Mouse (Mus musculus) thymus, adult 2 months (tissue): ENCODE measurements around the gene Gm17374. TPM values are rescaled to one million over a fixed set of nuclear protein-coding genes. Genes with fewer than 3 reads are reported as not detected.
"Not testable (repeated sequence)": the region's sequence is repeated elsewhere in the genome, so short reads cannot be mapped to it uniquely, and the experiment has no call there.

ENCODE experiments used
- DNase-seq: peaks from one replicate; pipeline ENCODE4 v3.0.0; 2021
- H3K27ac ChIP-seq: fragments of 200-500 bp; 2 replicates; pipeline ENCODE4 v1.5.1; 2012; ENCODE audit warnings: low read length, control low read depth; ENCODE audit not compliant: control insufficient read depth, insufficient read depth
- H3K27me3 ChIP-seq: fragments of 200-500 bp; 2 replicates; pipeline ENCODE4 v1.6.1; 2012; ENCODE audit warnings: mild to moderate bottlenecking, low read length, moderate library complexity, mixed read lengths; ENCODE audit not compliant: control insufficient read depth, insufficient read depth
- H3K36me3 ChIP-seq: fragments of 200-500 bp; 2 replicates; pipeline ENCODE4 v1.6.1; 2012; ENCODE audit warnings: mild to moderate bottlenecking, low read length, moderate library complexity; ENCODE audit not compliant: control insufficient read depth, insufficient read depth
- H3K4me1 ChIP-seq: fragments of 200-500 bp; replicated peaks from 2 replicates; pipeline ENCODE4 v1.6.1; 2012; ENCODE audit warnings: low read length; ENCODE audit not compliant: control insufficient read depth, insufficient read depth
- H3K4me3 ChIP-seq: fragments of 200-500 bp; 2 replicates; pipeline ENCODE4 v1.5.1; 2012; ENCODE audit warnings: mild to moderate bottlenecking, low read length, control low read depth, moderate library complexity; ENCODE audit not compliant: control insufficient read depth, insufficient read depth
- CTCF ChIP-seq: fragments of 200-500 bp; IDR thresholded peaks from 2 replicates; pipeline ENCODE4 v1.5.1; 2012; ENCODE audit warnings: mild to moderate bottlenecking, control low read depth, low read length, moderate library complexity, borderline replicate concordance; ENCODE audit not compliant: control insufficient read depth, poor library complexity, insufficient read depth; ENCODE audit errors: extremely low read depth
- POLR2A ChIP-seq: fragments of 200-500 bp; IDR thresholded peaks from 2 replicates; pipeline ENCODE4 v1.6.1; 2012; ENCODE audit warnings: mild to moderate bottlenecking, low read length, control low read depth, moderate library complexity; ENCODE audit not compliant: control insufficient read depth, poor library complexity, insufficient read depth; ENCODE audit errors: extremely low read depth
- WGBS: fragments of 180-500 bp; shearing (Covaris S2); methylation state at CpG from one replicate; pipeline ENCODE4 v1.1.7; 2018; 5-methylcytosine and 5-hydroxymethylcytosine counted together
- polyA plus RNA-seq: library from polyadenylated mRNA; depleted of rRNA; stranded (reverse); fragments of >200 nt; gene quantifications from 2 replicates; pipeline ENCODE4 v1.2.3, GENCODE M21; 2012; rRNA removed

Gm17374 gene
- polyA plus RNA-seq, 1 experiment = not detected

- 68% methylated on average over 1 of the region's 1 CpGs for WGBS
- TF ChIP-seq CTCF (no peak), POLR2A (no peak)
- Histone ChIP-seq H3K4me3 (no peak overlapping the region), H3K27me3 (no peaks in the 10 kb centered on the region), H3K27ac (no peak overlapping the region), H3K36me3 (peaks cover 3% of the 10 kb centered on the region; the same call in 1 of the 2 replicates), H3K4me1 (0 out of 2 replicates have a peak, but pooled peaks cover 2% of the 10 kb centered on the region)
- DNase-seq = no peak
These were observed 17.2 kb downstream of the Gm17374 start for GRCm38 (mm10) chr2:140169057-140169456.

DNA sequence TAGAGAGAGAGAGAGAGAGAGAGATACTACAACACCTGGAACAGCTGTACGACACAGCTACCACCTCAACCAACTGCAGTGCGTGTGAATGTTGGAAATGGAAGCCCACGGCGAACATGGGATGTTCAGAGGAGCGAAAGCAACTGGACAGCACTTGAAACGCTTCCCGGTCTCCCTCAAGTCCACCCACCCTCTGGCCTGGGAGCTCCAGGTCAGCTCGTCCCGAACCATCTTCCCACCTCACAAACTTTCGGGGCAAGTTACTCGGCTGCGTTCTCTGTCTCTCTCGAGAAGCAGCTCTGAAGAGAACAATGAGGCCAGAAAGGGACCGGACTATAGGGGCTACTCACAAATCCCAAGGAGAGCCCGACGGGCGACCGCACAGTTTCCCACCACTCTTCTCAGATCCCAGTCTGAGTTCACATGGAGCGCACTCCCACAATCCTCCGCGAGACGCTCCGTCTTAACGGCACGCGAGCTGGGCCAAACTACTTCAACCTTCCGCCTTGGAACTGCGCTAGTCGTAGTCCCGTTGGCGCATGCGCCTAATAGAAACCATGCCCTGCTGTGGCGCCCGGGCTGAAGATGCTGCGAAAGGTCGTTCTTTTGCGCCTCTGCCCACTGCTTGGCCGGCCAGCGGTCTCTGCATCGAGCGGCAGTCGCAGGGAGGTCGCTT, 18.4 kb downstream of the Gm17374 start, which contains the start of the genes Esf1 and Ndufaf5:
Esf1 (minus strand) TSS at position 438 of the 676 bp plus-strand sequence.
Ndufaf5 (plus strand) TSS at position 523 of the 676 bp plus-strand sequence.
- H3K27me3 ChIP-seq = no peaks in the 10 kb centered on the region
- TF ChIP-seq POLR2A (peak; percentile 52; the same call in 1 of the 2 replicates), CTCF (no peak)
- 0 out of 2 replicates have a peak, but pooled peaks cover 2% of the 10 kb centered on the region for H3K4me1 ChIP-seq
- no peaks in the 10 kb centered on the region for H3K36me3 ChIP-seq
- H3K4me3 ChIP-seq = peak within 1 kb of the TSS; percentile 94
- under 1% methylated on average over 43 of the region's 43 CpGs for WGBS
- peak; percentile 95 for DNase-seq
- H3K27ac ChIP-seq = peak within 1 kb of the TSS; percentile 35

DNA sequence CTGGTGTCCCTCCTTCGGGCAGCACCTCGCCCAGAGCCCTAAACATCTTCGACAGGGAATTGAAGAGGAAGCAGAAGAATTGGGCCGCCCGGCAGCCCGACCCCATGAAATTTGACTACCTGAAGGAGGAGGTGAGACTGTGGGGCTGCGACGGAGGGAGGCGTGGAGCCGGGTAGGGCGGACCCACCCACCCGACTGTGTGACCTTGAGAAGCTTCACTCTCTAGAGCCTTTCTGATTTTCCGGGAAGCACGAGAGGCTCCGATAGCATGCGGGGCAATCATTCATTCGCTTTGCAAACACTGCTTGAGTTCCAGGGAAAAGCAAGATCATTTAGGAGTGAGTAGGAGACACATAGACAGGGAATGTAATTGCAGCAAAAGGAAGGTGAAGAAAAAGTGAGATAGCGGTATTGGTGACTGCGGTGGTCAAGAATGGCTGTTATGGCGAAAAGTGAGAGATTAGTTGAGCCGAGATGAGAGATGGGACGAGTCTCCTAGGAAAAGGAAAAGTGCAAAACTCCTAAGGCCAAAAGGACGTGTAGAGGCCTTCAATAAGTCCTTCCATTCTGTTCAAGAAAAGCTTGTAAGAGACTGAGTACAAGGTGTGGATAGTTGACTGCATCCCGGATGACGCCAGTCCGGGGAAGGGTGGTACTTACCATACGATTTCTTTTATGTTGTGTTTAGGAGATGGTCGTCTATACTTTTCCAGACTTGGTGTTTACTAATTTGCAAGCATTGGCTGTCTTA, 19.1 kb downstream of the Gm17374 start:
- 0 out of 2 replicates have a peak, but pooled peaks cover 2% of the 10 kb centered on the region for H3K4me1 ChIP-seq
- no peak for TF ChIP-seq POLR2A
- TF ChIP-seq CTCF = 0 out of 2 replicates have a peak, but pooled peaks have one; percentile 17

DNA sequence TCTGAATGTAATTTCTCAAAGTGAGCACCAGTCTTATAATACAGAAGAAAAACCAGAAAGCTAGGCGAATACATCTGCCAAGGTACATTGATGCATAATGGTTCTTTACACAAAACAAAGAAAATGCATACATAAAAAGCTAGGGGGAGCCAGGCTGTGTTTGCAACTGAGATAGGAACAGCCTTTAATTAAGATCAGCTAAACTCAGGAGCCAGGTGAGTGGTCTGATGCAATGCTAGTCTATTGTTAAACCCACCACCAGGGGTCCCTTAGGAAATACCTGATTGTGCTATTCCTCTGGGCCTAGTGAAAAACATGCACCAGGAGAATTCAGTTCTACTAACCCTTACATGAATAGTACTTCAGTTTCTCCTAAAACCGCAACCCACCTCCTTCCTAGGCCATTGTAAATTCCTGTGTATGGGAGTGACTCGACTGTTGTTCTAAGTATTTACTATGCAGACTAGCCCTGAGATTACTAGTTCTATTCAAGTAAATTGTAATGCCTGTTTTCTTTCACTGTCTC, 33.9 kb downstream of the Gm17374 start:
- H3K4me1 ChIP-seq, H3K27me3 ChIP-seq, H3K4me3 ChIP-seq, DNase-seq, H3K36me3 ChIP-seq, H3K27ac ChIP-seq: not testable (repeated sequence)
- WGBS = 92% methylated on average over 3 of the region's 3 CpGs

More for the DNA sequence above, 19.1 kb downstream of the Gm17374 start:
- Histone ChIP-seq H3K36me3 (no peaks in the 10 kb centered on the region), H3K4me3 (peak overlapping the region; percentile 94), H3K27me3 (no peaks in the 10 kb centered on the region), H3K27ac (peak overlapping the region; percentile 35)
- DNase-seq = no peak
- WGBS = 8% methylated on average over 28 of the region's 28 CpGs

DNA sequence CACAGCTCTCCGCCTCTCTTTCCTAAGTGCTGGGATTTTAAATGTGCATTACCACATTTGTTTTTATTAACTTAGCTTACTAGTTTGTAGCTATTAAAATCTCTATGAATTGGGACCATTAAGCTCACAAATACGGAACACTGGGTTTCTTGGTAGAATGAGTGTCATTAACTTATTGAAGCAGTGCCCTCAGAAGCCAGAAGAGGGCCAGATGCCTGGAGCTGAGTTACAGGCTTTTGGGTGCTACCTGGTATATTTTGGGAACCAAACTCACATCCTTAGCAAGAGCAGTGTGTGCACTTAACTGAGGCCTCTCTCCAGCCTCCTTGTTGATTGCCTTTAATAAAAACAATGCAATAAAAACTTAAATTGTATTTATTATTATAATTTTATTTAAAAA, 48.9 kb downstream of the Gm17374 start:
- no peak for DNase-seq
- Histone ChIP-seq H3K27ac (no peak overlapping the region), H3K27me3 (no peaks in the 10 kb centered on the region), H3K36me3 (peaks cover 10% of the 10 kb centered on the region), H3K4me1 (no peaks in the 10 kb centered on the region), H3K4me3 (no peak overlapping the region)
- WGBS = 93% methylated on average over 2 of the region's 2 CpGs
- no peak for TF ChIP-seq CTCF
- TF ChIP-seq POLR2A = no peak

DNA sequence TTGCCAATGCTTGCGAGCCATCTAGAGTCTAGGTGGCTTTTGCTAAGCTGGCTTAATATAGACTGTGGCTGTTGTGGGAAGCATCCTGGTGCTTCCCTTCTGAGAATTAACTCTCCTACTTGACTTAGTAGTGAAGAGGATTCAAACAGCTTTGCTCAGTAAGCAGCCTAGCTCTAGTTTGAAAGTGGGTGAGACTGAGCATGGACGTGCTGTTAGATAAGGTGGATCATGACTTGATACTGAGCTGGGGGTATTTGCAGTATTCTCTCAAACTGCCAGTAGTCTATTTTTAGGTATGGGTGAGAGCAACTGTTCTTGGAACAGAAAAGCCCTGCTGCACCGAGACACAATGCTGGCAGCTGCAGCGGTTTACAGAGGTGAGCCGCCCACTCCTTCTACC, 50.7 kb downstream of the Gm17374 start:
- TF ChIP-seq CTCF = no peak
- TF ChIP-seq POLR2A = no peak
- 93% methylated on average over 5 of the region's 5 CpGs for WGBS
- DNase-seq = no peak
- H3K4me1 ChIP-seq = no peaks in the 10 kb centered on the region
- H3K27ac ChIP-seq = no peak overlapping the region
- H3K36me3 ChIP-seq = peaks cover 10% of the 10 kb centered on the region
- no peak overlapping the region for H3K4me3 ChIP-seq
- H3K27me3 ChIP-seq = no peaks in the 10 kb centered on the region

Other genes with a start within 250 kb of the Gm17374 start
- gene Tasp1, start 85.2 kb upstream of the Gm17374 start, polyA plus RNA-seq = 6.5 and 7.1 TPM in 2 replicates
- 0.87 and 1.7 TPM in 2 replicates for gene Esf1, start 18.5 kb downstream of the Gm17374 start, polyA plus RNA-seq
- gene Ndufaf5, start 18.6 kb downstream of the Gm17374 start, polyA plus RNA-seq = 4.7 and 5.8 TPM in 2 replicates
- gene Sel1l2, start 237.7 kb downstream of the Gm17374 start, polyA plus RNA-seq = 0.05 TPM in 1 of 2 replicates, not detected in the other
- gene Macrod2, start 243.3 kb downstream of the Gm17374 start, polyA plus RNA-seq = 2.3 and 4.3 TPM in 2 replicates